Mouse (Mus musculus): Measurements from ENCODE around the gene Olfr1423. TPM values are rescaled to one million over a fixed set of nuclear protein-coding genes. Genes with fewer than 3 reads are reported as not detected.
A peak's percentile ranks its signal among the peaks of the same experiment; 100 is the strongest.

Olfr1423 gene
- polyA plus RNA-seq, 1 experiment: not detected

- no peak for TF ChIP-seq GATA1 (IDR thresholded peaks at IDR 0.05; ENCODE audit: borderline replicate concordance, low read length)
- TF ChIP-seq FLI1 (IDR thresholded peaks at IDR 0.05; ENCODE audit: low read length): no peak
- H3K4me3 ChIP-seq (replicated peaks): no peak overlapping the region
- H3K4me1 ChIP-seq: peaks cover 10% of the 10 kb centered on the region; the same call in 1 of the 2 replicates
- no peaks in the 10 kb centered on the region for H3K9me3 ChIP-seq
- H3K36me3 ChIP-seq (replicated peaks; ENCODE audit: low read length): no peaks in the 10 kb centered on the region
- peaks cover 5% of the 10 kb centered on the region for H3K27me3 ChIP-seq (replicated peaks)
Measured at GRCm38 (mm10) chr19:12015708-12016107, 25.4 kb downstream of the Olfr1423 start.

GRCm38 (mm10) chr19:12013228-12013627 is 27.9 kb downstream of the Olfr1423 start:
- TF ChIP-seq FLI1 (IDR thresholded peaks at IDR 0.05; ENCODE audit: low read length) (no peak), GATA1 (IDR thresholded peaks at IDR 0.05; ENCODE audit: borderline replicate concordance, low read length) (no peak)
- H3K27me3 ChIP-seq (replicated peaks): peaks cover 3% of the 10 kb centered on the region
- H3K9me3 ChIP-seq: no peaks in the 10 kb centered on the region
- no peaks in the 10 kb centered on the region for H3K36me3 ChIP-seq (replicated peaks; ENCODE audit: low read length)
- H3K4me1 ChIP-seq: peaks cover 23% of the 10 kb centered on the region
- H3K4me3 ChIP-seq (replicated peaks): peak overlapping the region; percentile 91

DNA sequence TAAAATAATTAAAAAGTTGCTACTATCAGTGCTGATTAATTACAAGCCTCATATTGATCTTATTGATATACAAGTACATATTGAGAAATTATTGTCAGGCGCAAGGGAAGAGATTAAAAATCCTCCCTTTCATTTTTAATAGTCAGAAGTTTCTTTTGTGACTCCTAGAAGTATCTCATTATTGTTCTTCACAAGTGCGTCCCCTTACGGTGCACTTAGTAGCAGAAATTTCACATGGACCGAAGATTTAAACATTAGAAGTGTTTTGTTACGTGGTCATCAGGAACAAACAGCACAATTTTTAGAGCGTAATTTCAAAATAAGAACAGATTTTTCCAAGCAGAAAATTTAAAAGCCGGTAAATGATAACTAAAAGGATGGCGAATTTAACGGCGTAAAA is 28.5 kb downstream of the Olfr1423 start:
- H3K4me1 ChIP-seq: peaks cover 29% of the 10 kb centered on the region
- no peaks in the 10 kb centered on the region for H3K36me3 ChIP-seq (replicated peaks; ENCODE audit: low read length)
- H3K4me3 ChIP-seq (replicated peaks): peak overlapping the region; percentile 95
- TF ChIP-seq FLI1 (IDR thresholded peaks at IDR 0.05; ENCODE audit: low read length): no peak
- TF ChIP-seq GATA1 (IDR thresholded peaks at IDR 0.05; ENCODE audit: borderline replicate concordance, low read length): no peak
- no peaks in the 10 kb centered on the region for H3K27me3 ChIP-seq (replicated peaks)
- H3K9me3 ChIP-seq: no peaks in the 10 kb centered on the region

DNA sequence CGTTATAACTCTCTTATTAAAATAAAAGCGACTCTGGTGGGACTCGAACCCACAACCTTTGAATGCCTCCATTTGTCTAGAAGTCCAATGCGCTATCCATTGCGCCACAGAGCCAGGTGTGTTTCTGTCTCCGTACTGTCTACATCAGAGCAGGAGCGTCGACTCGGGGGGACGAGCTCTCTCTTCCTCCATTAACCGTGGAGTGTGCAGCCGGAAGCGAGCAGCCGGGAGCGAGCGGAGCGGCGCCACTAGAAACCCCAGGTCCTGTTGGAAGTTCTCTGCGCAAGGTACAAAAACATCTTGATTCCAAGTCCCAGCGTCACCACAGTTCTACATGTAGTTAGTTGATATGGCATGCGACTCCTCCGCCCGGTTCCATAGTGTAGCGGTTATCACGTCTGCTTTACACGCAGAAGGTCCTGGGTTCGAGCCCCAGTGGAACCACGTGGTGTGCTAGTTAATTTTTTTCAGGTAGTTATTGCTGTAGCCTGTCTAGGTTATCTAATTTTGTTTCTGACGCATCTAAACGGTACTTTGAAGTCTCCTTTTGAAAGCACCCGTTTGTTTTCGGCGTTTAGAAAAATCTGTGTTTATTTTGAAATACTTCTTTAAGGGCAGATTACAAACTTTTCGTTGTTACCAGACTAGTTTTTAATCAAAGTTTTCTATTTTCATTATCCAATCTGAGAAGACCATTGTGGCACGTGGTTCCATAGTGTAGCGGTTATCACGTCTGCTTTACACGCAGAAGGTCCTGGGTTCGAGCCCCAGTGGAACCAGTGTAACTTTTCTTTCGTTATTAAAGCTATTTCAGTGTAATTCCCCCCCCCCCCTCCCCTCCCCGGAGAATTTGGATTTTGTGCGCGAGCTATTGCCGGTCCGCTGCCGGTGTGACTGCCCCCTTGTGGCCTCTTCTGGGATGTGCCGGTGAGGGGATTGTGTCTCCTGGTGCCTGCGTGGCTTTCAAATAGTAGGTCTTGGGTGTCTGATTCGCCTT is 29.3 kb downstream of the Olfr1423 start:
- TF ChIP-seq GATA1 (IDR thresholded peaks at IDR 0.05; ENCODE audit: borderline replicate concordance, low read length): no peak
- no peak for TF ChIP-seq FLI1 (IDR thresholded peaks at IDR 0.05; ENCODE audit: low read length)
- H3K4me1 ChIP-seq: peaks cover 37% of the 10 kb centered on the region

GRCm38 (mm10) chr19:12010916-12011559 is 30.1 kb downstream of the Olfr1423 start:
- Histone ChIP-seq H3K36me3 (replicated peaks; ENCODE audit: low read length) (no peaks in the 10 kb centered on the region), H3K9me3 (no peaks in the 10 kb centered on the region), H3K4me1 (peaks cover 44% of the 10 kb centered on the region), H3K27me3 (replicated peaks) (no peaks in the 10 kb centered on the region), H3K4me3 (replicated peaks) (peak overlapping the region; percentile 95)
- TF ChIP-seq GATA1 (IDR thresholded peaks at IDR 0.05; ENCODE audit: borderline replicate concordance, low read length) (no peak), FLI1 (IDR thresholded peaks at IDR 0.05; ENCODE audit: low read length) (no peak)

More for the DNA sequence above, 29.3 kb downstream of the Olfr1423 start:
- Histone ChIP-seq H3K9me3 (no peaks in the 10 kb centered on the region), H3K4me3 (replicated peaks) (peak overlapping the region; percentile 95), H3K36me3 (replicated peaks; ENCODE audit: low read length) (no peaks in the 10 kb centered on the region), H3K27me3 (replicated peaks) (no peaks in the 10 kb centered on the region)

DNA sequence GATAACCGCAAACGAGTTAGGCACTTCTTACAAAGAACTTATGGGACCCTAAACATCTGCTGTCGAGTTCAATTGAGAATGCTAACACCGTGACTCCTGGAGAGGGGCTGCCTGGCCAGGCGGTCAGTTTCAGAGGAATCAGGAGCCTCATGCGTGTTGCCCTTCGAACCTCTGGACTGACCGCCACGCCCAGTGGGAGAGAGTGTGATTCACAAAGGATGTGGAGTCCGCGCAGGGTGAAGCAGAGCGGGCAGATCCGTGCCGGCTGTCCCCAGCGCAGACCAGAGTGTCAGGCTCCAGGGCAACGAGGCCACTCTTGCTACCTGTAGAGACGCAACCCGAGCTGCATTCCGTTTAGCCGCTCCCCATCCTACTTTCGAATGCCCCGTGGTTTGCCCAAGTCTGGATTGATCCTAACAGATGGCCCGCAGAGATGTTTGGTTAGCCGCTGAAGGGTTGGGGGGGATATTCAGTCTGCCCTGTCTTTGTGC is 30.8 kb downstream of the Olfr1423 start:
- TF ChIP-seq GATA1 (IDR thresholded peaks at IDR 0.05; ENCODE audit: borderline replicate concordance, low read length) (no peak), FLI1 (IDR thresholded peaks at IDR 0.05; ENCODE audit: low read length) (no peak)
- peaks cover 46% of the 10 kb centered on the region for H3K4me1 ChIP-seq
- H3K36me3 ChIP-seq (replicated peaks; ENCODE audit: low read length): no peaks in the 10 kb centered on the region
- peak overlapping the region; percentile 95 for H3K4me3 ChIP-seq (replicated peaks)
- H3K27me3 ChIP-seq (replicated peaks): no peaks in the 10 kb centered on the region
- H3K9me3 ChIP-seq: no peaks in the 10 kb centered on the region

- H3K36me3 ChIP-seq (replicated peaks; ENCODE audit: low read length): no peaks in the 10 kb centered on the region
Measured at GRCm38 (mm10) chr19:12009501-12010280, 31.4 kb downstream of the Olfr1423 start.

DNA sequence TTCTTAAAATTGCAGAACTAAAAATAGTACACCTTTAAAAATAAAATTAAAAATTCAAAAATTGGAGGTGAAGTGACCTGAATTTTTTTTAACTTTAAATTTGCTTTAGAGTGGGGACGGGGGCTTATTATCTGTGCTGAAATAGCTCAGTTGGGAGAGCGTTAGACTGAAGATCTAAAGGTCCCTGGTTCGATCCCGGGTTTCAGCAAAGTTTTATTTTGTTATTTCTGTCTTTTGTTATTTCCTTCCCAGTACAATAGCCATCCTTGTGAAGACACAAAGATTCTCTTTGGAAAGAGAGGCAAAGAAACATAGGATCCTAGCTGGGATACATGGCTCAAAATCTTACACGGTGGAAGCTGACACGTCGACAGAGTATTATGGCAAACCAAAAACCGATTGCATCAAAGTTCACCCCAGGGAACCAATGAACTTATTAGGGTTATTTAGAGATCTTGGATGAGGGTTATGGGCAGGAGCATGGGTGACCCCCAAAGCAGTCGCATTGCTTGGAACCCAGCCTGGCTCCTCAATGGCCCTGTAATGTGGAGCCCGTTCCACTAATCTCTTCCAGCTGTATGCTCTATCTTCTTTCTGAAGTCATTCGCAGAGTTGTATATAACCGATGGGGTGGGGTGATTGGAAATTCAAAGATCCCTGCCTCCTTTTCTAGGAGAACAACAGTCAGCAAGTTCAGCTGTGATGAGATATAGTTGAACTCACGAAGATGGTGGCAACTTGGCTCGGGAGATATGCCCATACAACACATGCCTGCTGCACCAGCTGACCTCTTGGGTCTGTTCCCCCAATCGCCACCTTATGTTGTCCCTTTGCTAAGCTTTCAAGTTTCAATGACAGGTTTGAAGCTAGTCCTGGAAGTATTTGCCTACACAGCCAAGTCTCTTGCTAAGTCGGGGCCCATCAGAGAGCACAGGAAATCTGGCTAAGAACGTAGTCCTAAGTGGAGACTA is 32.4 kb downstream of the Olfr1423 start:
- H3K36me3 ChIP-seq (replicated peaks; ENCODE audit: low read length): no peaks in the 10 kb centered on the region
- no peaks in the 10 kb centered on the region for H3K27me3 ChIP-seq (replicated peaks)
- H3K4me1 ChIP-seq: peaks cover 60% of the 10 kb centered on the region
- TF ChIP-seq GATA1 (IDR thresholded peaks at IDR 0.05; ENCODE audit: borderline replicate concordance, low read length) (no peak), FLI1 (IDR thresholded peaks at IDR 0.05; ENCODE audit: low read length) (no peak)
- H3K4me3 ChIP-seq (replicated peaks): peak overlapping the region; percentile 86
- no peaks in the 10 kb centered on the region for H3K9me3 ChIP-seq

More at GRCm38 (mm10) chr19:12009501-12010280, 31.4 kb downstream of the Olfr1423 start:
- Histone ChIP-seq H3K4me3 (replicated peaks) (peak overlapping the region; percentile 95), H3K9me3 (no peaks in the 10 kb centered on the region), H3K27me3 (replicated peaks) (no peaks in the 10 kb centered on the region), H3K4me1 (peaks cover 53% of the 10 kb centered on the region)
- TF ChIP-seq GATA1 (IDR thresholded peaks at IDR 0.05; ENCODE audit: borderline replicate concordance, low read length) (no peak), FLI1 (IDR thresholded peaks at IDR 0.05; ENCODE audit: low read length) (no peak)
